Mouse (Mus musculus) testis, adult 10 weeks (tissue): ENCODE results near the gene Ntf3. TPM values are rescaled to one million over a fixed set of nuclear protein-coding genes. Genes with fewer than 3 reads are reported as not detected.

Experiments used
- polyA plus RNA-seq: library from polyadenylated mRNA; stranded (reverse); fragments of 350-450 nt; fragmentation: Illumina TruSeq; extraction: RNeasy Lipid Tissue Mini Kit (QIAGEN cat#74804); gene quantifications from one replicate; pipeline ENCODE4 v1.2.3, GENCODE M21; 2014; ENCODE audit warnings: low read depth, low replicate concordance

Ntf3 gene
- polyA plus RNA-seq = 0.22 TPM

GRCm38 (mm10) chr6:126166548-126167207 lies at the start of gene Ntf3:
TSS of gene Ntf3 (minus strand) at chr6:126166910.

